13 mouse cellular contexts compared by ENCODE assay signal in genomic region chr13:39774111-39774510, GRCm38 (mm10).
DNase-seq lines count a peak whose midpoint lies in the region; TF ChIP-seq lines count a peak whose summit lies in the region.
"Had no signal": no experiment of that assay in that cellular context is flagged by ENCODE, and none has a peak within 500 bp of the region (broad histone marks: within the 10 kb centered on the region; RNA-seq: fewer than 3 reads in every experiment).

No protein-coding gene starts in this region.

- H3K4me1 ChIP-seq in cerebellum, adult 2 months (ENCODE audit: control insufficient read depth, insufficient read depth, low read length) = no peaks in the 10 kb centered on the region
- H3K4me1 ChIP-seq: kidney, embryonic 15.5 days had no signal

- TF ChIP-seq CTCF in cerebellum, adult 2 months (IDR thresholded peaks at IDR 0.05; ENCODE audit: borderline replicate concordance, insufficient read depth, low read depth, low read length) = no peak

- H3K4me3 ChIP-seq in cerebellum, adult 2 months (replicated peaks; ENCODE audit: insufficient read depth, low read depth, low read length) = peak overlapping the region; percentile 22
- H3K4me3 ChIP-seq: gastrocnemius, adult 2 months; kidney, embryonic 15.5 days; liver, embryonic 12.5 days had no signal

- 19% methylated on average over 8 of the region's 8 CpGs for WGBS in cerebellum, adult 2 months

- DNase-seq in cerebellum, adult 2 months = peak; percentile 12 to 14
- no peak for DNase-seq in cerebellum, adult 11-12 months
- peak; percentile 5 for DNase-seq in kidney, postnatal 10 days
- no peak for DNase-seq in kidney, adult 9 months
- DNase-seq in ovary, adult 18-20 months (ENCODE audit: low spot score) = peak; percentile 2
- no peak for DNase-seq in ovary, postnatal 36 days (ENCODE audit: low spot score)
- peak; percentile 6 to 21 for DNase-seq in layer of hippocampus, postnatal 14 days (ENCODE audit: low spot score in 2 of 2)
- DNase-seq in urinary bladder, postnatal 4 days (ENCODE audit: low spot score in 2 of 2) = no peak
- DNase-seq: gastrocnemius, adult 2 months; heart, adult 18-20 months; thymus, postnatal 4 days had no signal

- TF ChIP-seq POLR2A in cerebellum, adult 2 months (IDR thresholded peaks at IDR 0.05; ENCODE audit: borderline replicate concordance, insufficient read depth, low read length) = no peak

- H3K27me3 ChIP-seq in cerebellum, adult 2 months (ENCODE audit: control insufficient read depth, insufficient read depth, low read length) = no peaks in the 10 kb centered on the region
- H3K27me3 ChIP-seq: kidney, embryonic 15.5 days; liver, embryonic 12.5 days had no signal

- H3K27ac ChIP-seq in cerebellum, adult 2 months (ENCODE audit: insufficient read depth, low read length) = no peak overlapping the region
- H3K27ac ChIP-seq: gastrocnemius, adult 2 months; kidney, embryonic 15.5 days; liver, embryonic 12.5 days had no signal

Comparison
In these comparisons a context has a peak if more than half of its experiments do, and no peak if none do; other contexts are left out.
1. DNase-seq: peak in cerebellum, adult 2 months (2 of 2), kidney, postnatal 10 days (single experiment), ovary, adult 18-20 months (single experiment) and layer of hippocampus, postnatal 14 days (2 of 2); none in cerebellum, adult 11-12 months (single experiment), kidney, adult 9 months (single experiment), ovary, postnatal 36 days (single experiment) and urinary bladder, postnatal 4 days (0 of 2).